Mouse (Mus musculus) forebrain, embryonic 15.5 days (tissue): Measurements from ENCODE around the gene Selenop. TPM values are rescaled to one million over a fixed set of nuclear protein-coding genes. Genes with fewer than 3 reads are reported as not detected.

Experiments
- ATAC-seq: fragments of 200-750 bp; cut with Nextera tagmentation; replicated peaks from 2 replicates; pipeline ENCODE4 v1.8.0; 2017; ENCODE audit warnings: mild to moderate bottlenecking, moderate TSS enrichment, moderate library complexity
- H3K27ac ChIP-seq: fragments of 300-500 bp; sonication (generic); replicated peaks from 2 replicates; pipeline ENCODE4 v1.5.1; 2015; ENCODE audit warnings: mild to moderate bottlenecking, inconsistent platforms
- H3K27me3 ChIP-seq: fragments of 300-500 bp; sonication (generic); 2 replicates; pipeline ENCODE4 v1.6.1; 2015; ENCODE audit warnings: inconsistent platforms
- H3K36me3 ChIP-seq: fragments of 300-500 bp; sonication (generic); 2 replicates; pipeline ENCODE4 v1.6.1; 2015; ENCODE audit warnings: mild to moderate bottlenecking, inconsistent platforms
- H3K4me1 ChIP-seq: fragments of 300-500 bp; sonication (generic); 2 replicates; pipeline ENCODE4 v1.6.1; 2015; ENCODE audit warnings: inconsistent platforms
- H3K4me2 ChIP-seq: fragments of 300-500 bp; sonication (generic); replicated peaks from 2 replicates; pipeline ENCODE4 v1.6.1; 2015; ENCODE audit warnings: mild to moderate bottlenecking, inconsistent platforms
- H3K4me3 ChIP-seq: fragments of 300-500 bp; sonication (generic); 2 replicates; pipeline ENCODE4 v1.5.1; 2015; ENCODE audit warnings: mild to moderate bottlenecking, inconsistent platforms
- H3K9ac ChIP-seq: fragments of 300-500 bp; sonication (generic); replicated peaks from 2 replicates; pipeline ENCODE4 v1.6.1; 2015; ENCODE audit warnings: mild to moderate bottlenecking, inconsistent platforms
- H3K9me3 ChIP-seq: fragments of 300-500 bp; sonication (generic); 2 replicates; pipeline ENCODE4 v1.6.1; 2016; ENCODE audit warnings: inconsistent platforms
- WGBS: fragments of 180-500 bp; shearing (Covaris S2); methylation state at CpG from one replicate; pipeline ENCODE4 v1.1.7; 2015; ENCODE audit warnings: mixed read lengths; 5-methylcytosine and 5-hydroxymethylcytosine counted together
- polyA plus RNA-seq: library from polyadenylated mRNA; unstranded; fragments of >200 nt; fragmentation: Nextera tagmentation; extraction: Ambion mirVana; gene quantifications from 2 replicates; pipeline ENCODE4 v1.2.1, GENCODE M21; 2015

Selenop gene
- polyA plus RNA-seq, 1 experiment from 2014 or later = 70.5 TPM

GRCm38 (mm10) chr15:3316617-3317016 is 48.3 kb downstream of the Selenop start:
- no peaks in the 10 kb centered on the region for H3K36me3 ChIP-seq
- no peaks in the 10 kb centered on the region for H3K9me3 ChIP-seq
- WGBS = 78% methylated on average over 2 of the region's 2 CpGs
- H3K9ac ChIP-seq = no peak overlapping the region
- H3K4me3 ChIP-seq = no peak overlapping the region
- H3K27me3 ChIP-seq = no peaks in the 10 kb centered on the region
- no peaks in the 10 kb centered on the region for H3K4me1 ChIP-seq
- H3K27ac ChIP-seq = no peak overlapping the region
- H3K4me2 ChIP-seq = no peak overlapping the region
- no peak for ATAC-seq

GRCm38 (mm10) chr15:3319929-3320328 is 51.6 kb downstream of the Selenop start:
- no peak overlapping the region for H3K9ac ChIP-seq
- H3K4me1 ChIP-seq = no peaks in the 10 kb centered on the region
- H3K4me3 ChIP-seq = no peak overlapping the region
- no peak for ATAC-seq
- H3K4me2 ChIP-seq = no peak overlapping the region
- no peaks in the 10 kb centered on the region for H3K9me3 ChIP-seq
- H3K36me3 ChIP-seq = no peaks in the 10 kb centered on the region
- no peak overlapping the region for H3K27ac ChIP-seq
- WGBS = 87% methylated on average over 9 of the region's 9 CpGs
- no peaks in the 10 kb centered on the region for H3K27me3 ChIP-seq

GRCm38 (mm10) chr15:3323041-3323440 is 54.7 kb downstream of the Selenop start:
- H3K27ac ChIP-seq = no peak overlapping the region
- H3K27me3 ChIP-seq = no peaks in the 10 kb centered on the region
- H3K4me3 ChIP-seq = no peak overlapping the region
- H3K9me3 ChIP-seq = no peaks in the 10 kb centered on the region
- no peaks in the 10 kb centered on the region for H3K36me3 ChIP-seq
- H3K4me2 ChIP-seq = no peak overlapping the region
- H3K9ac ChIP-seq = no peak overlapping the region
- no peak for ATAC-seq
- H3K4me1 ChIP-seq = no peaks in the 10 kb centered on the region

Other genes with a start within 250 kb of the Selenop start
- not detected in 2 replicates for gene Ccdc152, start 35.0 kb downstream of the Selenop start, polyA plus RNA-seq